Mouse (Mus musculus): ENCODE measurements at regions not wholly inside any gene's neighbourhood (a gene's known extent, or its start where the extent isn't known, plus 50 kb on each side); places are given as distances from the start of the nearest gene placed in this dataset.

GRCm38 (mm10) chr1:83636051-83636450 lies 228.1 kb upstream of the Sphkap start:
- no peak for TF ChIP-seq CTCF (IDR thresholded peaks at IDR 0.05; ENCODE audit: borderline replicate concordance, extremely low read depth, insufficient read depth, insufficient read length)
- no peak for TF ChIP-seq POLR2A (IDR thresholded peaks at IDR 0.05; ENCODE audit: borderline replicate concordance, extremely low read depth, insufficient read depth, insufficient read length, poor library complexity, severe bottlenecking)

All from brain, embryonic 14.5 days (tissue).